Mouse (Mus musculus): ENCODE data around the gene Pank4. TPM values are rescaled to one million over a fixed set of nuclear protein-coding genes. Genes with fewer than 3 reads are reported as not detected.

The Pank4 gene
- polyA plus RNA-seq, 1 experiment from 2014 or later = 14.9 TPM

DNA sequence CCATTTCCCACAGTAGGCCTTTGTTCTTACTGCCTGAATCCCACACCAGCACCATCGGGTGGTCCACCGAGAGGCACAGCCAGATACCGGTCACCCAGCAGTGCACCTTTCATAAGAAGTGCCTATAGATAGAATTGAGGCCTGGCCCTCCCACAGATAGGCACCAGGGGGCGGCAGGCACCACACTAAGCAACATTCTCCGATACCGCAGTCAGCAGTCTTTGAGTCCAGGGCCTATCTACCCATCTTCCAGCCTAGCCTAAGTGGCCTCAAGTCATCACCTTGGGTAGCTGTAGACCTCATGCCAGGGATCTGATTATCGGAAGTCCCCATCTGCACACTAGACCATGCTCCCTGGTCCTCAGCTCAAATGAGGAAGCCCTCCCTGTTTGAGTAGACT lies 17.6 kb downstream of the Pank4 start:
- Histone ChIP-seq H3K9me3 (ENCODE audit: control insufficient read depth, low read length) (no peaks in the 10 kb centered on the region), H3K27ac (replicated peaks) (no peak overlapping the region), H3K36me3 (ENCODE audit: control insufficient read depth, insufficient read depth, low read length) (peaks cover 31% of the 10 kb centered on the region), H3K27me3 (ENCODE audit: control insufficient read depth, insufficient read depth, low read length) (no peaks in the 10 kb centered on the region), H3K4me2 (replicated peaks; ENCODE audit: low read depth) (no peak overlapping the region), H3K4me1 (replicated peaks; ENCODE audit: control insufficient read depth, insufficient read depth) (no peaks in the 10 kb centered on the region), H3K9ac (ENCODE audit: low read length) (no peak overlapping the region), H3K4me3 (ENCODE audit: low read depth, low read length) (no peak overlapping the region)
- no peak for TF ChIP-seq EP300 (optimal IDR thresholded peaks at IDR 0.05)
- peak; percentile 87 for TF ChIP-seq CTCF (IDR thresholded peaks at IDR 0.05; ENCODE audit: low read depth)
- ATAC-seq (ENCODE audit: low FRiP score, low TSS enrichment) = peak; percentile 58
- 45% methylated on average over 7 of the region's 7 CpGs for WGBS
- DNase-seq (ENCODE audit: low spot score) = peak; percentile 73

DNA sequence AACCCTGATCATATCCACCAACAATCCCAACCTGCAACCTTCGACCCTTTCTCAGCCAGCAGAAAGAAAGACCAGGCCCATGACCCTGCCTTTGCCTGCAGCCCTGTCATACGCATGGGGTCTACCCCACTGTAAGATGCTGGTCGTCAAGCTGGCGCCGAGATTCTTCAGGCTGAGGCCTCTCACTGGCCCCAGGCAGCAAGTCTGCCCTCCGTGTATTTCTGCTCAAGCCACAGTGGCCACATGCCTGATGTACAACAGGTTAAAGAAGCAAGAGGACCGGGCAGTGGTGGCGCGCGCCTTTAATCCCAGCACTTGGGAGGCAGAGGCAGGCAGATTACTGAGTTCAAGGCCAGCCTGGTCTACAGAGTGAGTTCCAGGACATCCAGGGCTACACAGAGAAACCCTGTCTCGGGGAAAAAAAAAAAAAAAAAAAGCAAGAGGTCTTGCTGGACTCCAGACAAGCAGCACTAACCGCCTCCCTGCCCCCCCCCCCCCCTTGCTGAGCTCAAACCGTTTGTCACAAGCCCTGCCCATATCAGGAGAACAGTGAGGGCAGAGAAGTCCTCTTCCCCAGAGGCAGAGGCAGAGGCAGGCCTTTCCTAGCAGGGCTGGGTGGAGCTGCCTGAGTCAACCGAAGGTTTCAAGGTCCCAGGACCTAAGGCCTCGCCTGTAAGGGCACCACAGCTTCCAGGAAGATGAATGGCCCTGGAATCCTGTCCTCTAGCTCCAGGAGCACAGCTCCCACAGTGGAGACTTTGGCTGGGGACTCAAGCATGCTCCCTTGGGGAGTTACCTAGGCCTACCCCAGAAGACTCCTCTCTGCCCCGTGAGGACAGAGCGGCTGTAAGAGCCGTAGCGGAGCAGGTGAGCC lies 18.6 kb downstream of the Pank4 start:
- Histone ChIP-seq H3K4me1 (replicated peaks; ENCODE audit: control insufficient read depth, insufficient read depth) (no peaks in the 10 kb centered on the region), H3K4me3 (ENCODE audit: low read depth, low read length) (no peak overlapping the region), H3K27me3 (ENCODE audit: control insufficient read depth, insufficient read depth, low read length) (no peaks in the 10 kb centered on the region), H3K9ac (ENCODE audit: low read length) (no peak overlapping the region), H3K4me2 (replicated peaks; ENCODE audit: low read depth) (no peak overlapping the region), H3K27ac (replicated peaks) (0 out of 2 replicates have a peak overlapping the region, but pooled peaks have one; percentile 35), H3K9me3 (ENCODE audit: control insufficient read depth, low read length) (no peaks in the 10 kb centered on the region), H3K36me3 (ENCODE audit: control insufficient read depth, insufficient read depth, low read length) (peaks cover 27% of the 10 kb centered on the region)
- ATAC-seq (ENCODE audit: low FRiP score, low TSS enrichment) (peak; percentile 17), DNase-seq (ENCODE audit: low spot score) (peak; percentile 44)
- TF ChIP-seq CTCF (IDR thresholded peaks at IDR 0.05; ENCODE audit: low read depth) (no peak), EP300 (optimal IDR thresholded peaks at IDR 0.05) (no peak)
- 68% methylated on average over 18 of the region's 19 CpGs for WGBS

GRCm38 (mm10) chr4:154983767-154984166 lies 19.8 kb downstream of the Pank4 start:
- Histone ChIP-seq H3K4me1 (replicated peaks; ENCODE audit: control insufficient read depth, insufficient read depth) (no peaks in the 10 kb centered on the region), H3K4me3 (ENCODE audit: low read depth, low read length) (no peak overlapping the region), H3K27me3 (ENCODE audit: control insufficient read depth, insufficient read depth, low read length) (no peaks in the 10 kb centered on the region), H3K9me3 (ENCODE audit: control insufficient read depth, low read length) (no peaks in the 10 kb centered on the region), H3K9ac (ENCODE audit: low read length) (no peak overlapping the region; the same call in 1 of the 2 replicates), H3K36me3 (ENCODE audit: control insufficient read depth, insufficient read depth, low read length) (peaks cover 15% of the 10 kb centered on the region), H3K4me2 (replicated peaks; ENCODE audit: low read depth) (no peak overlapping the region), H3K27ac (replicated peaks) (no peak overlapping the region)
- WGBS = 39% methylated on average over 24 of the region's 24 CpGs
- ATAC-seq (ENCODE audit: low FRiP score, low TSS enrichment) (no peak), DNase-seq (ENCODE audit: low spot score) (peak; percentile 22)
- TF ChIP-seq CTCF (IDR thresholded peaks at IDR 0.05; ENCODE audit: low read depth) = no peak
- no peak for TF ChIP-seq EP300 (optimal IDR thresholded peaks at IDR 0.05)

GRCm38 (mm10) chr4:154985151-154985777 lies 21.3 kb downstream of the Pank4 start:
- no peak overlapping the region for H3K9ac ChIP-seq (ENCODE audit: low read length)
- TF ChIP-seq CTCF (IDR thresholded peaks at IDR 0.05; ENCODE audit: low read depth) (no peak), EP300 (optimal IDR thresholded peaks at IDR 0.05) (no peak)
- H3K36me3 ChIP-seq (ENCODE audit: control insufficient read depth, insufficient read depth, low read length) = peaks cover 5% of the 10 kb centered on the region; the same call in 1 of the 2 replicates
- no peaks in the 10 kb centered on the region for H3K27me3 ChIP-seq (ENCODE audit: control insufficient read depth, insufficient read depth, low read length)
- ATAC-seq (ENCODE audit: low FRiP score, low TSS enrichment) (no peak), DNase-seq (ENCODE audit: low spot score) (no peak)
- H3K27ac ChIP-seq (replicated peaks) = no peak overlapping the region
- no peaks in the 10 kb centered on the region for H3K9me3 ChIP-seq (ENCODE audit: control insufficient read depth, low read length)
- 93% methylated on average over 3 of the region's 5 CpGs for WGBS
- H3K4me3 ChIP-seq (ENCODE audit: low read depth, low read length) = no peak overlapping the region
- no peaks in the 10 kb centered on the region for H3K4me1 ChIP-seq (replicated peaks; ENCODE audit: control insufficient read depth, insufficient read depth)
- H3K4me2 ChIP-seq (replicated peaks; ENCODE audit: low read depth) = peak overlapping the region; percentile 23; the same call in 1 of the 2 replicates

DNA sequence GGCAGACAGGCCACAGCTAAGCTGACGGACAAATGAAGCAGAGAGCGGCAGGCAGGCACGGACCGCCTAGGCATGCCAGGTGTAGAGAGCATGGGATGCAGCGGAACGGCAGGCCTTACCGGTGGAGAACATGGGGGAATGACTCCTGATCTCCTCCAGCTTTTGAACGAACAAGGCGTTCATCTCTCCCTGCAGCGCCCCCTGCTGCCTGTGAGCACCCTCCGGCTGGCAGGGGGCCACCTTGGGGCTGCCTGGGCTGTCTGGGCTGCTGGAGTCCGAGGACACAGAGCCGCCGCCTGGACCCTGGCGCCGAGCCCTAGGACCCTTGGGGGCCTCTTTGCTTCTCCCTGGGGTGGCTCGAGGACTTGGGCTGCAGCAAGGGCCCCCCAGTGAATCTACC lies 22.2 kb downstream of the Pank4 start:
- peak overlapping the region; percentile 41; the same call in 1 of the 2 replicates for H3K9ac ChIP-seq (ENCODE audit: low read length)
- 19% methylated on average over 17 of the region's 17 CpGs for WGBS

More for the DNA sequence above, 22.2 kb downstream of the Pank4 start:
- ATAC-seq (ENCODE audit: low FRiP score, low TSS enrichment) (peak; percentile 5; the same call in 1 of the 2 replicates), DNase-seq (ENCODE audit: low spot score) (peak; percentile 81)
- Histone ChIP-seq H3K27me3 (ENCODE audit: control insufficient read depth, insufficient read depth, low read length) (no peaks in the 10 kb centered on the region), H3K4me2 (replicated peaks; ENCODE audit: low read depth) (peak overlapping the region; percentile 23; the same call in 1 of the 2 replicates), H3K4me1 (replicated peaks; ENCODE audit: control insufficient read depth, insufficient read depth) (no peaks in the 10 kb centered on the region), H3K36me3 (ENCODE audit: control insufficient read depth, insufficient read depth, low read length) (peaks cover 2% of the 10 kb centered on the region; the same call in 1 of the 2 replicates), H3K27ac (replicated peaks) (no peak overlapping the region), H3K4me3 (ENCODE audit: low read depth, low read length) (peak overlapping the region; percentile 21; the same call in 1 of the 2 replicates), H3K9me3 (ENCODE audit: control insufficient read depth, low read length) (no peaks in the 10 kb centered on the region)
- peak; percentile 83 for TF ChIP-seq CTCF (IDR thresholded peaks at IDR 0.05; ENCODE audit: low read depth)
- TF ChIP-seq EP300 (optimal IDR thresholded peaks at IDR 0.05) = no peak
